Mouse (Mus musculus) left cerebral cortex, postnatal 25 days (tissue): ENCODE measurements around the gene Dcbld2. TPM values are rescaled to one million over a fixed set of nuclear protein-coding genes. Genes with fewer than 3 reads are reported as not detected.

Source experiments
- DNase-seq, 2 experiments: peaks; one replicate each; pipeline ENCODE4 v3.0.0; 2022; ENCODE audit warnings: low spot score in 2 of 2, mixed read lengths in 1 of 2
- intact Hi-C: fragments of 180-260 bp; cut with DNase I; formaldehyde crosslinking; loops from one replicate; pipeline ENCODE4 v1.15.1; 2025
- total RNA-seq, 2 experiments: library from RNA; stranded (reverse); gene quantifications; 2 replicates each; pipeline ENCODE4 v1.2.3; 2021

The Dcbld2 gene
- 10 to 100 TPM; 24.7 to 26.8 TPM for total RNA-seq

DNA sequence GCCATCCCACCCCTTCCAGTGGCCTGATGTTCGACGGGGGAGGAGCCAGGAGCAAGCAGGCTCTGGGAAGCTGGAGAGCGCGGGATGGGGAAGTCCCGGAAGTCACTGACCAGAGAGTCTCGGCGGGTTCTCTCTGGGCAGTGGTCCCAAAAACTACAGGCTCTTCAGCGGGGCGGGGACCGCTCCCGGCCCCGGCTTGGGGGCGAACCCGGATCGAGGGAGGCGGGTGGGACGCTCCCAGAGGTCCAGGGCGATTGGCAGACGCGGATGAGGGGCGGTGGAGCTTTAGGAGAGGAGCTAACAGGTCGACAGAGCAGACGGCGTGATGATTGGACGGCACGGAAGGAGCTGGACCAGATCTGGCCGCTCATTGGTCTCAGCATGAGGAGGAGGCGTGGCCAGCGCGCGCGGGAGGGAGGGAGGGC lies at the start of gene Dcbld2:
TSS of gene Dcbld2 (plus strand) at position 382 of the 425 bp plus-strand sequence.
- intact Hi-C loops, result loop anchor here (5.0 kb wide), 1 partner anchor 44 kb away; no protein-coding TSS in a partner anchor
- peak; percentile 94 to 99 for DNase-seq

DNA sequence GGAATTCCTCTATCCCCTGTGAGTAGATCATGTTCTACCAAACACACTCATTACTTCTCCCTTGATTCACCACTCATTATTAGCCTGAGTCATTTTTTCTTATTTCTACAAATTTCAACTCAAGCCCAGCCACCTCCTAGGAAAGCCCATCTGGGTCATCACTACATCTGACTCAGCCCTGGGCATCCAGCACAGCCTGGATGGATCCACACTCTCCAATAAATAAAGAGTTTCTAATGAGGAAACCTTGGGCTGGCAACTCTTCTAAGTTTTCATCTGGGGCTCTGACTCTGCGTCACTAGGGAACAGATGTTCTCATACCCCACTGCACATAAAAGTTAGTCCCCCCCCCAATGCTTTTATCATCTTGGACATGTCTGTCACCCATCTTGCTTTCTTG lies 31.1 kb upstream of the Dcbld2 start:
- intact Hi-C loops, result no loop called here
- DNase-seq, result no peak

DNA sequence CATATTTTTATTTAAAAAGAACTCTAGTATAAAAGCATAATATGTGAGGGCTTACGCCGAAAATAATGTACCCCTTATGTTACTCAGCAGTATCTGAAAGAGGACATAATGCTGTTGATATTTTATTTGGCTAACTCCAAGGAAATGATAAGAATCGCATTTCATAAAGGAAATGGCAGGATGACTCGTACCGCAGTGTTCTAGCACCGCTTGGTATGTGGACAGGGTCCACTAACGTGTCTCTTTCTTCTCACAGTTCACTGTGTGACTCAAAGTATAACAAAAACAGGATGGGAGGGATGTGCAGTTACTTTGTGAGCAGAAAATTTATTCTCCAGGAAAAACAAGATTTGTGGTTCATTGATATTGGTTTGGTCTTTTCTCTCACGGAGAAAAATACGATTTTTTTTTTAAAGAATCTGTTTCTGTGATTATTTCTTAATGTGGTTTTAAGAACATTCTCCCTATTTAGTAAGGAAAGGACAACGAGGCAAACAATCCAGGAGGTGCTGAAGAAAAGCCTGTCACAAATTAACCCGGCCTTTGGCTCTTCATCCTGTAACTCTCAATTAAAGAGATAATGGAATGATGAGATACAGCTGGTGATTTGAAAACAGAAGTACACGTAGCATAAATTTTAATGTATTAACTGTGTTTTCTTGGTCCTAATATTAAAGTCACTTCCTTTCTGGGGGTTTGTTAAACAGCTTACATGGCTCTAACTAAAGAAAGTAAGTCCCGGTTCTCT lies 30.3 kb upstream of the Dcbld2 start:
- intact Hi-C loops, result no loop called here
- no peak for DNase-seq

DNA sequence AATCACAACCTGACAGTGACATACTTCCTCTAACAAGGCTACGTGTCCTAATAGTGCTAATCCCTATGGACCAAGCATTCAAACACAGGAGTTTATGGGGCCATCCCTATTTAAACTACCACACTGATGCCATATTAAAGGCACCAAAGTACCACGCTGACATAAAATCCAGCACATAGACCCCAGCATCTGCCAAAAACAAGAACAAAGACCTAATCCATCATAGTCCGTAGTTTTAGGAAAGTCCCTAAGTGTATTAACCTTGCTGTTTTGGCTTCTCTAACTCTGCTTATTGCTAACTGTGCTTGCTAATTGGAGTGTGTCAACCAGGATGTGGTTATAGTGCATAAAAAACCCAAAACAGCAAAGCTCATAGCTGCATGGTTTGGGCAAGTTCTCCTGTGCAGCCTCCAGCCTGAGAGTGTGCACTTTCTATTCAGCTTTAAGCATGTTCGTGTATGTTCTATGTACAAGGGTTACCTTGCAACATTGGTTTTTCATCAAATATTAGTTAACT lies 21.9 kb upstream of the Dcbld2 start:
- intact Hi-C loops, result no loop called here
- no peak for DNase-seq

GRCm38 (mm10) chr16:58389143-58389755 lies 19.0 kb upstream of the Dcbld2 start:
- DNase-seq, result no peak
- intact Hi-C loops, result no loop called here

DNA sequence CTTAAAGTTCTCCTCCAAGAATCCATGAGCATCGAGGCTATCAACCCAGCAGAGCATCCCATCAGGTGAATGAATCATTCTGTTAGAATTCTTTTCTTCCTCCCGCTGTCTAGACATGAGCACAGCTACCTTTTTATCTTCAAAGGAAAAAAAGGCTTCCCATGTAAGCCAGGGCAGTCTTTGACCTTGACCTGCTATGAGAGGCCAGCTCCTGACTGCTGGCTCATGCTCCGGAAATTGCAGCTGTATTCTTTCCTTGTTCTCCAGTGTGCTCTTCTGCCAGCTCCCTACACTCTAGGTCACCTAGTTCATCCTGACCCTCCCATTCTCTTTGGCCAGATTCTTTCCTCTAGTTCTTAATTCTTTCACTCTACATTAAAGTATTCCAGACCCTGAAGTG lies 15.2 kb upstream of the Dcbld2 start:
- DNase-seq, result no peak
- intact Hi-C loops, result no loop called here

- no peak for DNase-seq
- intact Hi-C loops, result no loop called here
Measured at GRCm38 (mm10) chr16:58394156-58394555, 14.1 kb upstream of the Dcbld2 start.

DNA sequence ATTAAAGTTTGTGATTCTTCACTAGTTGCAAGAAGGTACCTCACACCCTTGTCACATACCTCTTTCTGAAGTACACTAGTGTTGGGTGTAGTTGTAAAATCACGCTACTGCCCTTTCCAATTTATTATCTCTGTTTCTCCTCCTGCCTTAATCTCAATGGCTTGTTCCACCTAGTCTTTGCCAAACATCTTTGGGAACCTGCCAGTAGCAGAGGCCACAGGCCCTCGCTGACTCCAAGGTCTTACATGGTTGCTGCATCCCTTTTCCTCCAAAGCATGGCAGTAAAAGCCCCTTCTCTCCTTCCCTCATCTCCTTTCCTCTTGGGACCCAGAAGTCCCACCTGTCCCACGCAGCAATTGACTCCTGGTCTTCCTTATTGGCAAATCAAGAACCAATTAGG lies 9.6 kb upstream of the Dcbld2 start:
- intact Hi-C loops, result no loop called here
- no peak for DNase-seq

DNA sequence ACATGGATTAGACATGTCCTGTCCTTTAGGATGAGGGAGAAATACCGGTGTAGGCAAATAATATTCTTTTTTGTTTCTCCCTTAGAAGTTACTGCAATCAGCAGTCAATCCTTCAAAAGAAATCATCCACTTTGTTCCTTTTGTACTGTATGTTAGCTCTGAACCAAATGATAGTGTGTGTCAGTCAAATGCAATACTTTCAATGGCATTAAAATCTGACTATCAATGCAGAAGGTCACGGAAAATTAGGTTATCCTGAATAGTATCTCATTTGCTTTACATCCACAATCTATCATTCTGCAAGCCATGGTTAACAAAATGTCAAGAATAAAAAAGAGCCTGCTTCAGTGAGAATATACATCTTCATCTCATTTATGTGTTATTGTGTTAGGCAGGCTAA lies 7.2 kb upstream of the Dcbld2 start:
- no peak for DNase-seq
- intact Hi-C loops, result no loop called here

- DNase-seq, result no peak
- intact Hi-C loops, result loop anchor here (5.0 kb wide), 1 partner anchor 48 kb away; no protein-coding TSS in a partner anchor
Measured at GRCm38 (mm10) chr16:58404665-58405064, 3.6 kb upstream of the Dcbld2 start.

DNA sequence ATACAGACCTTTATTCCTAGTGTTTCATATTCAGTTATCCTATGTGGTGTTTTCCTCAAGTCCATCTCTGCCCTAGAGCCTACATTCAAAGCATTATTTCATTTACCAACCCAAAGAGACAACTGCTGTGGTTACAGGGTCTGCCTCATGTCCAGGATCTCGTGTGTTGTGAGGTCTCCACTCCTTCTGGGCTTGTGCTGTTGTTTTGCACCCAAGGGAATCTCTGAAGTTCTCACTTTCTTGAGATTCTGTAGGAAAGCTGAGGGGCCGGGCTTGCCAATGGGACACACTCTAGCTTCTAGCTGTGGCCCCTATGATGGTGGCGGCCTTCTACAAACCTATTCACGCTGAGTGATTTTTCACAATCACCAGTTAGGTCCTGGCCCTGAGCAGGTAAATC lies 3.0 kb upstream of the Dcbld2 start:
- intact Hi-C loops, result loop anchor here (5.0 kb wide), 1 partner anchor 47 kb away; no protein-coding TSS in a partner anchor
- DNase-seq, result no peak

GRCm38 (mm10) chr16:58408487-58409281 lies 441 bp downstream of the Dcbld2 start:
- intact Hi-C loops, result loop anchor here (5.0 kb wide), 1 partner anchor 44 kb away; no protein-coding TSS in a partner anchor
- DNase-seq, result peak in 1 of 2 experiments; percentile 32

DNA sequence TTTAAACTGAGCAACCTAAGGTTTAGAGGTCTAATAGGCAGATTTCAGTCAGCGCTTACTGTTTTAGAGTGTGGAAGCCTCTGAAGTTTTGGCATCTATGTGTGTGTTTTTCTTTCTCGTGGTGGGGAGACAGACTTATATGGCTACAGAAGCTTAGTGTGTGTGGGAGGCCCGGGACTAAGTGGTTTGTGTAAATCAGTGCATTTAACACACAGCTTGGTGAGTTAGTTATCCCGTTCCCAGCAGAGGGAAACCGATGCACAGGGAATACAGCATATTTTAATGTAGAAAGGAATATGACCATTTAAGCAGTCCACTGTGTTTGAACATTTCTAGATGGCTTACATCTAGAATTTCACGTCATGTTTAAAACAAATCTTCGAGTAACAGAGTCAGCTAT lies 1.6 kb downstream of the Dcbld2 start:
- DNase-seq, result peak in 1 of 2 experiments; percentile 59

DNA sequence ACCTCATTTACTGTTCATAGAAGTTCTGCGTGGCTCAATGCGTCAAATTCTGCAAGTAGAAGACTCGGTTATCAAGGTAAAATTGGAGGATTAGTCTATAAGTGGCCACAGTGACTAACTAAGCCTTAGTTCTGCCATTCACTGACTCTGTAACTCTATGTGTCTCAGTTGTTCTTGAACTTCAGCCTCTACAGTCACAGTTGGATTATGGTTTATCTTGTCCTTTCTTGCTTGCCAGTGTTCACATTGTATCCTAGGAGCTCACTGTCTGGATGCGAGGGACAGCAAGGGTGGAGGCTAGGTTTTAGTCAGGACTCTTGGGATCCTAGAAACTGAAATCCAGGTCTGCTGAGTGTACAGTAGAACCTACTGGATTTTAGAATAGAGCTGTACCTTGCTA lies 6.6 kb downstream of the Dcbld2 start:
- intact Hi-C loops, result no loop called here
- DNase-seq, result no peak

More for the DNA sequence above, 1.6 kb downstream of the Dcbld2 start:
- intact Hi-C loops, result loop anchor here (5.0 kb wide), 1 partner anchor 42 kb away; no protein-coding TSS in a partner anchor

DNA sequence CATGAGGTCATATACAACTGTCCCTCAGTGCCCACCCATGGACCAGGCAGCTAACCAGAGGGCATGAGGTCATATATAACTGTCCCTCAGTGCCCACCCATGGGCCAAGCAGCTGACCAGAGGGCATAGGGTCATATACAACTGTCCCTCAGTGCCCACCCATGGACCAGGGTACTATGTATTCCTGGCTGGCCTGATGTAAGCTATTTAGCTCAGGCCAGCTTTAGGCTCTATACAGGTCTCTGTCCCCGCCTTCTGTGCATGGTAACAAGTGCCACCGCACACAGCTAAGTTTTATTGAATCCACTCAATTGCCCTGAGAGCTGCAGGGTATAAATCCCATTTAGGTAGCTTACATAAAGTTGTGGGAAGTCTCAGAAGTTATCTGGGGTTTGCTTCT lies 7.3 kb downstream of the Dcbld2 start:
- intact Hi-C loops, result no loop called here
- DNase-seq, result no peak

DNA sequence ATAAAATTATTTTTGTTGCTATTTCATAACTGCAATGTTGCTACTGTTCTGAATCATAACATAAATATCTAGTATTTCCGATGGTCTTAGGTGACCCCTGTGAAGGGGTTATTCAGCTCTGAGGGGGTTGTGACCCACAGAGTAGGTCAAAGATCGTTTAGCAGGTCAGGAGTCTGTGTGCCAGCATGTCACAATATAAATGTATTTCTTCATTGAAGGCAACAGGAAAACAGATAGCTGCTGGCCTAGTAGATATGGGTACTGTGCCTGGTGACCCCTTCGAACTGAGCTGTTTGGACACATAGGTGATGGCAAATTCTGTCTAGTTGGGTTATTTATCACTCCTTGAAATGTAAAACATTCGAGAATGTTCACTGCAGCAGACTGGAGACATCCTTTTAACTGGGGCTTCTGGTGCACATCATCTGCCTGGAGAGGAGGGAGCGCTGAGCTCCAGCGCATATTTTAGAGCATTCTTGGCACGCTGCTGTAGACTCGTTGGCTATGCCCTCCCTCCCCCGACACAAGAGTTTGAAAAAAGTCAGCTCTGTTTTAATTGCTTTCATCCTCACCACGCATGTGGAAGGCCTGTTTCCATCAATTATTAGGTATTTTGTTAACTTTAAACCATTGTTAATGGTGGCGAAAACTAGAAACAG lies 13.6 kb downstream of the Dcbld2 start:
- peak; percentile 53 to 81 for DNase-seq
- intact Hi-C loops, result no loop called here

GRCm38 (mm10) chr16:58430246-58430645 lies 22.0 kb downstream of the Dcbld2 start:
- DNase-seq, result no peak
- intact Hi-C loops, result no loop called here

DNA sequence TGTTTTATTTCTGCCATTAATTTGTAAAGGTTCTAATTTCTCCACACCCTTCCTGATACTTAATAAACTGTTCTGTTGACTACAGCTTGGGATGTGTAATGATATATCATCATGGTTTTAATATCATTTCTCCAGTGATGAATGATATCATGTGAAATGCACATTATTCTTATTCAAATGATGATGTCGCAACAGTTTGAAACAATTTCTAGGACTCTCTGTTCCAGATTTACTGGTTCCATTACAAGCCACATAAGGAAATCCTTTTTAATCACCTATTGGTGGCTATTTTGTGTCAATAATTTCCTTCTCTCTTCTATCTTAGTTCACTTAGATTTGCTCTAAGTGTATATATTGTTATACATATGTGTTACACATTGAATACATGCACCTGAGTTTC lies 24.1 kb downstream of the Dcbld2 start:
- DNase-seq, result no peak
- intact Hi-C loops, result no loop called here

GRCm38 (mm10) chr16:58444735-58445134 lies 36.5 kb downstream of the Dcbld2 start:
- intact Hi-C loops, result no loop called here
- DNase-seq, result no peak
